Mouse (Mus musculus) lung, embryonic 14.5 days (tissue): Measurements from ENCODE around the gene Ank3. TPM values are rescaled to one million over a fixed set of nuclear protein-coding genes. Genes with fewer than 3 reads are reported as not detected.
"Not testable (repeated sequence)": the region's sequence is repeated elsewhere in the genome, so short reads cannot be mapped to it uniquely, and the experiment has no call there.

Experiments
- ATAC-seq: fragments of 200-750 bp; cut with Nextera tagmentation; 2 replicates; pipeline ENCODE4 v1.8.0; 2017; ENCODE audit warnings: mild to moderate bottlenecking, moderate TSS enrichment, moderate library complexity; ENCODE audit not compliant: insufficient read depth
- DNase-seq: peaks from one replicate; pipeline ENCODE4 v3.0.0-alpha.2; 2015
- H3K27ac ChIP-seq: fragments of 300-500 bp; sonication (generic); 2 replicates; pipeline ENCODE4 v1.5.1; 2014; ENCODE audit warnings: low read depth, mild to moderate bottlenecking, moderate library complexity
- H3K27me3 ChIP-seq: fragments of 300-500 bp; sonication (generic); 2 replicates; pipeline ENCODE4 v1.6.1; 2014; ENCODE audit warnings: low read length, control low read depth; ENCODE audit not compliant: insufficient read depth
- H3K36me3 ChIP-seq: fragments of 300-500 bp; sonication (generic); 2 replicates; pipeline ENCODE4 v1.6.1; 2014; ENCODE audit warnings: control low read depth; ENCODE audit not compliant: insufficient read depth
- H3K4me1 ChIP-seq: fragments of 300-500 bp; sonication (generic); 2 replicates; pipeline ENCODE4 v1.6.1; 2014; ENCODE audit warnings: antibody characterized with exemption, control low read depth; ENCODE audit not compliant: insufficient read depth
- H3K4me2 ChIP-seq: fragments of 300-500 bp; sonication (generic); 2 replicates; pipeline ENCODE4 v1.6.1; 2014; ENCODE audit warnings: mild to moderate bottlenecking
- H3K4me3 ChIP-seq: fragments of 300-500 bp; sonication (generic); 2 replicates; pipeline ENCODE4 v1.5.1; 2014; ENCODE audit warnings: low read depth, low read length
- H3K9ac ChIP-seq: fragments of 300-500 bp; sonication (generic); 2 replicates; pipeline ENCODE4 v1.6.1; 2014
- H3K9me3 ChIP-seq: fragments of 300-500 bp; sonication (generic); 2 replicates; pipeline ENCODE4 v1.6.1; 2016; ENCODE audit warnings: low read depth, low read length, control low read depth
- CTCF ChIP-seq: IDR thresholded peaks from 2 replicates; pipeline ENCODE4 v1.5.1; 2016; ENCODE audit warnings: antibody characterized with exemption, low read depth
- WGBS: fragments of 180-500 bp; shearing (Covaris S2); extraction: QIAGEN DNeasy Blood & Tissue Kit; methylation state at CpG from one replicate; pipeline ENCODE4 v1.1.7; 2014; 5-methylcytosine and 5-hydroxymethylcytosine counted together
- polyA plus RNA-seq: library from polyadenylated mRNA; unstranded; fragments of >200 nt; fragmentation: Nextera tagmentation; extraction: Ambion mirVana; gene quantifications from 2 replicates; pipeline ENCODE4 v1.2.1, GENCODE M21; 2014

The Ank3 gene
- 16.2 and 17.5 TPM in 2 replicates for polyA plus RNA-seq

DNA sequence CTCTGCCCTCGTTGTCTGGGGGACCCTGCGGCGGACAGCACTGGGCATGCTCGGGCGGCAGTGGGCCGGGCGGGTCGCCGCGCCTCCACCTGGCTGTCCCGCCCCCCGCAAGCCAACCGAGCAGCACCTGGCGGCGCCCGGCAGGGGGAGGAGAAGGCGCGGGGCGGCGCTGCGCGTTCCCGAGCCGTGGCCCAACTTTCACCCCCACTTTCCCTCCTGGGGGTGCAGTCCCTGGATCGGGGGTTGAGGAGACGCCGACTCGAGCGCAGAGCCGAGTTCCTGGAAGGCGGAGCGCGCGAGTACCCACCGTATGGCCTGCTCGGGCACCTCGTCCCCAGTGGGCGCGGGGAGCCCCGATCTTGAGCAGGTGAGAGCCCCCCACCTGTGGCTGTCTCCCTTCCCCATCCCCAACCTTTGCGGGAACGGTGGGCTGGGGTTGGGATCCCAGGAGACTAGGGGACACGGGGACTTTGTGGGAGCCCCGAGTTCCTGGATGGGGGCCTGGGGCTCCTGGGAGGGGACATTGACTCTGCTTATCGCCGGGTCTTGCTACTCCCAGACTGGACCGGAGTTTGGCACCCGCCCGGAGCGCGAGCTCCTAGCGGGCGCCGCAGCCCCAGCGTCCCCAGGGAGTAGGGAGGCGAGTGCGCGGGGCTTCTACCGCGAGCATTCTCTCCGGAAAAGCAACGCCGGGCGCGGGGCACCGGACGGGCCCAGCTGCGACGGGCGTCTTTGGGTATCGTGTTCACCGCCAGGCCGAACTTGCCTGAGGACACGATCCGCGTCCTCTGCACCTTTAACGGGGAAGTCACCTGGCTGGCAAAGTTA, at the start of gene Ank3:
Gene Ank3, plus strand, starts transcription at position 11 of the 828 bp plus-strand sequence.
- WGBS = under 1% methylated on average over 68 of the region's 77 CpGs
- no peaks in the 10 kb centered on the region for H3K9me3 ChIP-seq
- 0 out of 2 replicates have a peak, but pooled peaks cover 3% of the 10 kb centered on the region for H3K4me1 ChIP-seq
- DNase-seq (peak; percentile 66), ATAC-seq (peak; percentile 89)
- peaks cover 33% of the 10 kb centered on the region for H3K27me3 ChIP-seq
- peak within 1 kb of the TSS; percentile 61 for H3K9ac ChIP-seq
- no peaks in the 10 kb centered on the region for H3K36me3 ChIP-seq
- H3K4me3 ChIP-seq = peak within 1 kb of the TSS; percentile 66
- H3K27ac ChIP-seq = no peak within 1 kb of the TSS
- no peak; the same call in 1 of the 2 replicates for TF ChIP-seq CTCF
- peak within 1 kb of the TSS; percentile 97 for H3K4me2 ChIP-seq

DNA sequence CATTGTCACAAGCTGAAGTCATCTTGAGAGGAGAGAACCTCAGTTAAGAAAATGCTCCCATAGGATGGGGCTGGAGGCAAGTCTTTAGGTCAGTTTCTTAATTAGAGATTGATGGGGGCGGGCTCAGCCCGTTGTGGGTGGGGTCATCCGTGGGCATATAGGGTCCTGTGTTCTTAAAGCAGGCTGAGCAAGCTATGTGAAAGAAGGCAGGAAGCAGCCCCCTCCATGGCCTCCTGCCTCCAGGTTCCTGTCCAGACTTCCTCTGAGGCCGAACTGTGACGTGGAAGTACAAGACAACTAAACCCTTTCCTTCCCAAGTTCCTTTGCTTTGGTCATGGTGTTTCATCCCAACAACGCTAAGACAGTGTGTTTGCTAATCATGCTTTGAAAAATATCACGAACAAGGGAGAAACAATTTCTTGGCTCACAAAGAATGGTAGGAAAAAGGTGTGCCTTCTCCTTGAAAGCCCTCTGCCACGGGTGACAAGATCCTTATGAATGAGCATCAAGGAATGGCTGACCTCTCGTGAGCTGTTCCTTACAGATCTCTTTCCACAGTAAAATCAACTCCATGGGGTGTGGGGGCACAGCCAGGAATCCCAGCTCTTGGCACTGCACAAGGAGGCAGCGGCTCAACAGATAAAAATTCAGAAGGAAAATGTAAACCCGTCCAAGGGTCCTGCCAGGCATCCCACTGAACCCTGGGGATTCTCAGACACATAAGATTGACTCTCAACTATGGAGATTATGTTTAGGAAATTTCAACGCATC, 47.3 kb upstream of the Ank3 start:
- DNase-seq (peak; percentile 78), ATAC-seq (no peak; the same call in 1 of the 2 replicates)
- peak overlapping the region; percentile 95 for H3K4me3 ChIP-seq
- no peak for TF ChIP-seq CTCF
- no peaks in the 10 kb centered on the region for H3K27me3 ChIP-seq
- peak overlapping the region; percentile 95 for H3K27ac ChIP-seq
- peaks cover 48% of the 10 kb centered on the region for H3K36me3 ChIP-seq
- H3K9me3 ChIP-seq = no peaks in the 10 kb centered on the region
- WGBS = 9% methylated on average over 12 of the region's 12 CpGs
- peak overlapping the region; percentile 88 for H3K4me2 ChIP-seq
- peak overlapping the region; percentile 99 for H3K9ac ChIP-seq
- peaks cover 12% of the 10 kb centered on the region; the same call in 1 of the 2 replicates for H3K4me1 ChIP-seq

DNA sequence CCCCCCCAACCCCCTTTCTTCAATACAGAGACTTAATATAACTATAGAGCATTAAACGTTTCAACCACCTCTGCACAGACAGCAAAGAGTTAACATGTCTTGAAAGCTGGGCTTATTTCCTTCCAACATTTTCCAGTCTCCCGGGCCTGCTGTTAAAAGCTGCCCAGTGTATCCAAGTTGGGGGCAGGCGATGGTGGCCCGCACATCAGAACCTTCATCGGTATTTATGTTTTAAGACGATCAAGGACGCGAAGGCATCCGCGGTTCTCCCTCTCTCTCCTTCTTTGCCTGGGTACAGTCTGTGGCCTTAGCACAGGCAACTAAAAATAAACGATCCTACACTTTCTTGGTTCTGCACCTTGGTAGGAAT, 46.7 kb upstream of the Ank3 start:
- peaks cover 42% of the 10 kb centered on the region for H3K36me3 ChIP-seq
- peak; percentile 57 for DNase-seq
- H3K27ac ChIP-seq = peak overlapping the region; percentile 95
- 0% methylated on average over 11 of the region's 11 CpGs for WGBS
- ATAC-seq = no peak
- no peaks in the 10 kb centered on the region for H3K27me3 ChIP-seq
- peaks cover 12% of the 10 kb centered on the region; the same call in 1 of the 2 replicates for H3K4me1 ChIP-seq
- peak overlapping the region; percentile 88 for H3K4me2 ChIP-seq
- H3K9me3 ChIP-seq = no peaks in the 10 kb centered on the region
- no peak for TF ChIP-seq CTCF
- peak overlapping the region; percentile 95 for H3K4me3 ChIP-seq
- H3K9ac ChIP-seq = peak overlapping the region; percentile 99

DNA sequence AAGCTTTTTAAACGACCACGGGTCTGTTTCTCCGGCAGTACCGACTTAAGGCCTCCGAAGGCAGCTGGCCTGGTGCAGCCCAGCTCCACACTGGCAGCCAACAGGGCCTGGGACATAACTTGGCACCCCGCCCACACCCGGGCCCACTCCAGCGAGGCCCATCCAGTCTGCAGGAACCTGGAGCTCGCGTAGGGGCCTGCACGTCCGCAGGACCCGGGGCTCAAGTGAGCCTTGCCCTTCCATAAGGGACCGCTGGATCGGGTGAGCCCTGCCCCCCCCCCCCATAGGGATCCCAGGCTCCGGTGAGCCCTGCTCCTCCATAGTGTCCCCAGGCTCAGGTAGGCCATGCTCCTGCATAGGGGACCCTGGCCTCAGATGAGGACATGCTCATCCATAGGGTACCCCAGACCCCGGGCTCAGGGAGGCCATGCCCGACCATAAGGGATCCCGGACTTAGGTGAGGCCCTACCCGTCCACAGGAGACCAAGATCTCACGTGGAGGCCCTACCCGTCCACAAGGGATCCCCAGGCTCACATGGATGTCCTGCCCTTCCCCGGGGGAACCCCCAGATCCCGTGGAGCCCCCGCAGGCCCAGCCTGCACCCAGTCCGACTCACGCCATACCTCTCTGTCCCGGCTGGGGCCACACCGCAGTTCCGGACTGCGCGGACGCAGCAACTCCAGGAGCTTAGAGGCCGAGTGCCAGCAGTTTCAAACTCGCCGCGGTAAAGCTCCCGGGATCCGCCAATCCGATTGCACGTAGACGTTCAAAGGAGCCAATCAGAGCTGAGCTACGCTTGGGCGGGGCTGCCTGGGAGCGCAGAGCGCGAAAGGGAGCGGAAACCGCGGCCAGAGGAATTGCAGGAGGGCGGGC, 46.1 kb upstream of the Ank3 start, which contains the start of gene Cdk1:
Gene Cdk1, minus strand, starts transcription at position 727 of the 874 bp plus-strand sequence.
- WGBS = under 1% methylated on average over 51 of the region's 51 CpGs
- Histone ChIP-seq H3K36me3 (peaks cover 36% of the 10 kb centered on the region), H3K4me2 (peak within 1 kb of the TSS; percentile 88), H3K4me3 (peak within 1 kb of the TSS; percentile 95), H3K4me1 (peaks cover 12% of the 10 kb centered on the region; the same call in 1 of the 2 replicates), H3K27ac (peak within 1 kb of the TSS; percentile 95), H3K27me3 (no peaks in the 10 kb centered on the region), H3K9me3 (no peaks in the 10 kb centered on the region), H3K9ac (peak within 1 kb of the TSS; percentile 99)
- DNase-seq = peak; percentile 100
- peak; percentile 97 for ATAC-seq
- TF ChIP-seq CTCF = peak; percentile 9; the same call in 1 of the 2 replicates

DNA sequence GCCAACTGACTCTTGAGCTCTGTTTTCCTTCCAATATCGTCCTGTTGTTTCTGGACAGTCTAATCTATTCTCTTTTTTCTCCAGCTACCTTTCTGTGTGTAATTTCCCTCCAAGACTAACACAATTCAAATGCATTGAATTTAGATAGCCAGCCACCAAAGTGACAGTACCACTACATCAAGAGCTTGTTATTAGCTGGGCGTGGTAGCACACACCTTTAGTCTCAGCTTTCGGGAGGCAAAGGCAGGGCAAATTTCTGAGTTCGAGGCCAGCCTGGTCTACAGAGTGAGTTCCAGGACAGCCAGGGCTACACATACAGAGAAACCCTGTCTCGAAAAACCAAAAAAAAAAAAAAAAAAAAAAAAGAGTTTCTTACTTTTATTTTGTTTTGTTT, 45.5 kb upstream of the Ank3 start:
- H3K9me3 ChIP-seq, H3K27ac ChIP-seq, H3K27me3 ChIP-seq, DNase-seq, H3K9ac ChIP-seq: not testable (repeated sequence)
- peaks cover 12% of the 10 kb centered on the region; the same call in 1 of the 2 replicates for H3K4me1 ChIP-seq
- peak overlapping the region; percentile 88 for H3K4me2 ChIP-seq
- H3K36me3 ChIP-seq = peaks cover 29% of the 10 kb centered on the region
- 0 out of 2 replicates have a peak, but pooled peaks have one; percentile 12 for ATAC-seq
- peak overlapping the region; percentile 95 for H3K4me3 ChIP-seq
- 29% methylated on average over 5 of the region's 5 CpGs for WGBS

DNA sequence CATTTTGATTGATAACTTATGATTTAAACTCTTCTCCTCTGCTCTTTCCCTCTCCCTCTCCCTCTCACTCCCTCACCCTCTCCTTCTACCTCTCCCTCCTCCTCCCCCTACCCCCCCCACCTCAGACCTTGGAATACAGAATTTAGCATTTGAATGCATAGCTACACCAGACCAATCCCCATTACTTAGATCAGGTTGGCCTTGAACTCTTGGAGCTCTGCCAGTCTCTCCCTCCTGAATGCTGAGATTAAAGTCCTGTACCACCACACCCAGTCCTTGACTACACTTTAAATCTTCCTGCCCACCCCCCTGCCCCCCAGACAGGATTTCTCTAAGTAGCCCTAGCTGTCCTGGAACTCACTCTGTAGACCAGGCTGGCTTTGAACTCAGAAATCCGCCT, 38.9 kb upstream of the Ank3 start:
- 95% methylated on average over 1 of the region's 1 CpGs for WGBS
- no peaks in the 10 kb centered on the region for H3K27me3 ChIP-seq
- H3K27ac ChIP-seq = no peak overlapping the region
- H3K4me1 ChIP-seq = no peaks in the 10 kb centered on the region
- no peak for TF ChIP-seq CTCF
- no peak for DNase-seq
- H3K36me3 ChIP-seq = no peaks in the 10 kb centered on the region
- H3K4me2 ChIP-seq = no peak overlapping the region
- no peak overlapping the region for H3K4me3 ChIP-seq
- H3K9me3 ChIP-seq = no peaks in the 10 kb centered on the region
- no peak for ATAC-seq
- H3K9ac ChIP-seq = no peak overlapping the region
